13 mouse cellular contexts compared by ENCODE assay signal in genomic region chr10:118714179-118714581, GRCm38 (mm10).
A peak's percentile ranks its signal among the peaks of the same experiment; 100 is the strongest.
DNase-seq lines count a peak whose midpoint lies in the region; ATAC-seq lines count a peak whose summit lies in the region.
"Had no signal": no experiment of that assay in that cellular context is flagged by ENCODE, and none has a peak within 500 bp of the region (broad histone marks: within the 10 kb centered on the region; RNA-seq: fewer than 3 reads in every experiment).

No protein-coding gene starts in this region.

- peak; percentile 62 for ATAC-seq in activated CD4-positive, CD25-positive, alpha-beta regulatory T cell, adult 4 months
- ATAC-seq in megakaryocyte-erythroid progenitor cell, adult 5-6 weeks (replicated peaks; ENCODE audit: low FRiP score, low TSS enrichment, poor library complexity, severe bottlenecking): peak; percentile 46; the same call in 1 of the 2 replicates
- ATAC-seq: forebrain, embryonic 14.5 days; intestine, postnatal 0 days had no signal

- DNase-seq in ovary, postnatal 36 days (ENCODE audit: low spot score): peak; percentile 11
- no peak for DNase-seq in ovary, postnatal 14 days (ENCODE audit: low spot score)
- peak; percentile 51 for DNase-seq in thymus, postnatal 14 days
- DNase-seq in adrenal gland, postnatal 14 days: no peak
- no peak for DNase-seq in frontal cortex, postnatal 14 days (ENCODE audit: low spot score in 2 of 2)
- DNase-seq in gastrocnemius, postnatal 10 days: no peak
- DNase-seq: cerebellum, adult 9-11 months; gastrocnemius, postnatal 36 days; heart, postnatal 4 days had no signal

Comparison
In these comparisons a context has a peak if more than half of its experiments do, and no peak if none do; other contexts are left out.
1. DNase-seq: peak in ovary, postnatal 36 days (single experiment) and thymus, postnatal 14 days (single experiment); none in ovary, postnatal 14 days (single experiment), adrenal gland, postnatal 14 days (single experiment), frontal cortex, postnatal 14 days (0 of 2) and gastrocnemius, postnatal 10 days (single experiment).